Mouse (Mus musculus) effector memory CD4-positive, alpha-beta T cell, adult 5 months (primary cell): ENCODE results near the gene Larp6. TPM values are rescaled to one million over a fixed set of nuclear protein-coding genes. Genes with fewer than 3 reads are reported as not detected.

Experiments used
- polyA plus RNA-seq: library from polyadenylated mRNA; unstranded; fragments of 100-300 nt; shearing (Covaris generic); gene quantifications from one replicate; pipeline ENCODE4 v1.2.1, GENCODE M21; 2017

The Larp6 gene
- not detected for polyA plus RNA-seq

GRCm38 (mm10) chr9:60712771-60713541 is at the start of gene Larp6:
Gene Larp6 (plus strand): TSS chr9:60712989.

GRCm38 (mm10) chr9:60687891-60688324 is 24.9 kb upstream of the Larp6 start, which contains the start of gene Lrrc49:
Gene Lrrc49 (minus strand): TSS chr9:60688158.

Other genes starting within 250 kb of the Larp6 start
- gene Thsd4, start 190.9 kb upstream of the Larp6 start, polyA plus RNA-seq: not detected
- 0.41 TPM for gene Lrrc49, start 24.8 kb upstream of the Larp6 start, polyA plus RNA-seq
- gene Uaca, start 81.6 kb downstream of the Larp6 start, polyA plus RNA-seq: not detected